Mouse (Mus musculus) heart, postnatal 0 days (tissue): ENCODE data around the gene Arhgap9.

Experiments
- CTCF ChIP-seq: IDR thresholded peaks from 2 replicates; pipeline ENCODE4 v1.5.1; 2016; ENCODE audit warnings: antibody characterized with exemption, control low read depth, low read depth
- EP300 ChIP-seq: IDR thresholded peaks from 2 replicates; pipeline ENCODE4 v1.6.1; 2016; ENCODE audit warnings: antibody characterized with exemption, low read depth

- no peak for TF ChIP-seq EP300
- no peak for TF ChIP-seq CTCF
These were observed 28.0 kb downstream of the Arhgap9 start for GRCm38 (mm10) chr10:127349810-127350209.
